9 mouse cellular contexts compared by ENCODE assay signal in genomic region chr4:64832882-64833281, GRCm38 (mm10).
DNase-seq lines count a peak whose midpoint lies in the region; ATAC-seq and TF ChIP-seq lines count a peak whose summit lies in the region.
"Had no signal": no experiment of that assay in that cellular context is flagged by ENCODE, and none has a peak within 500 bp of the region (broad histone marks: within the 10 kb centered on the region; RNA-seq: fewer than 3 reads in every experiment).

No protein-coding gene starts in this region.

- TF ChIP-seq CTCF in layer of hippocampus, adult 2 months (conservative IDR thresholded peaks at IDR 0.05): peak; percentile 83

- no peak for ATAC-seq in megakaryocyte-erythroid progenitor cell, adult 5-6 weeks (replicated peaks; ENCODE audit: low FRiP score, low TSS enrichment, poor library complexity, severe bottlenecking)

- H3K4me3 ChIP-seq in layer of hippocampus, adult 2 months: no peak overlapping the region
- H3K4me3 ChIP-seq: embryonic facial prominence, embryonic 13.5 days had no signal

- no peak overlapping the region for H3K27ac ChIP-seq in layer of hippocampus, adult 2 months
- H3K27ac ChIP-seq: embryonic facial prominence, embryonic 13.5 days had no signal

- peak; percentile 1 to 2 for DNase-seq in adrenal gland, postnatal 36 days
- DNase-seq in adrenal gland, postnatal 4 days (ENCODE audit: low spot score in 2 of 2): no peak
- peak in 1 of 2 experiments; percentile 17 for DNase-seq in layer of hippocampus, adult 2 months (ENCODE audit: low spot score in 2 of 2)
- no peak for DNase-seq in layer of hippocampus, adult 9-10 months (ENCODE audit: low spot score)
- peak; percentile 44 for DNase-seq in ZHBTc4 (ENCODE audit: low read depth, low spot score)
- DNase-seq in kidney, postnatal 14 days: peak; percentile 25
- DNase-seq in ovary, adult 18-20 months (ENCODE audit: low spot score): no peak

Comparison
In these comparisons a context has a peak if more than half of its experiments do, and no peak if none do; other contexts are left out.
1. DNase-seq: peak in adrenal gland, postnatal 36 days (2 of 2), ZHBTc4 (single experiment) and kidney, postnatal 14 days (single experiment); none in adrenal gland, postnatal 4 days (0 of 2), layer of hippocampus, adult 9-10 months (single experiment) and ovary, adult 18-20 months (single experiment).